9 mouse cellular contexts compared by ENCODE assay signal in genomic region chr3:135729575-135729974, GRCm38 (mm10). TPM values are rescaled to one million over a fixed set of nuclear protein-coding genes. Genes with fewer than 3 reads are reported as not detected.
DNase-seq lines count a peak whose midpoint lies in the region.
"Had no signal": no experiment of that assay in that cellular context is flagged by ENCODE, and none has a peak within 500 bp of the region (broad histone marks: within the 10 kb centered on the region; RNA-seq: fewer than 3 reads in every experiment).

No protein-coding gene starts in this region.

- peak; percentile 35 for DNase-seq in urinary bladder, postnatal 25 days (ENCODE audit: low spot score)
- DNase-seq in urinary bladder, postnatal 10 days (ENCODE audit: low spot score): no peak
- peak; percentile 82 for DNase-seq in gastrocnemius, adult 18-20 months (ENCODE audit: low spot score)
- peak; percentile 73 for DNase-seq in kidney, postnatal 14 days
- no peak for DNase-seq in cerebellum, postnatal 4 days (ENCODE audit: low spot score in 2 of 2)
- DNase-seq in spleen, adult 12 weeks (ENCODE audit: low spot score): no peak
- no peak for DNase-seq in cerebellum, adult 11 months
- DNase-seq: cerebellum, adult 18-20 months; left cerebral cortex, postnatal 4 days had no signal

RNA-seq across cellular contexts. Expression of gene Nfkb1, which starts 38.2 kb away (rescaled TPM):
- 10 to 100 TPM; 17.1 to 18.7 TPM for total RNA-seq in gastrocnemius, adult 18-20 months (2021)

Comparison
In these comparisons a context has a peak if more than half of its experiments do, and no peak if none do; other contexts are left out.
1. DNase-seq: peak in urinary bladder, postnatal 25 days (single experiment), gastrocnemius, adult 18-20 months (single experiment) and kidney, postnatal 14 days (single experiment); none in urinary bladder, postnatal 10 days (single experiment), cerebellum, postnatal 4 days (0 of 2), spleen, adult 12 weeks (single experiment) and cerebellum, adult 11 months (single experiment).